Mouse (Mus musculus): ENCODE results near the gene Pgc.
A peak's percentile ranks its signal among the peaks of the same experiment; 100 is the strongest.

Pgc gene

GRCm38 (mm10) chr17:47750101-47750500 is 23.5 kb downstream of the Pgc start:
- DNase-seq (ENCODE audit: low spot score) = peak; percentile 18

GRCm38 (mm10) chr17:47751811-47752210 is 25.2 kb downstream of the Pgc start:
- no peak for DNase-seq (ENCODE audit: low spot score)

GRCm38 (mm10) chr17:47753130-47753775 is 26.6 kb downstream of the Pgc start:
- no peak for DNase-seq (ENCODE audit: low spot score)

- DNase-seq (ENCODE audit: low spot score) = peak; percentile 74
These were observed 27.6 kb downstream of the Pgc start for GRCm38 (mm10) chr17:47754246-47754645.

GRCm38 (mm10) chr17:47756366-47756765 is 29.7 kb downstream of the Pgc start:
- DNase-seq (ENCODE audit: low spot score) = no peak

GRCm38 (mm10) chr17:47757056-47757610 is 30.5 kb downstream of the Pgc start:
- no peak for DNase-seq (ENCODE audit: low spot score)

- DNase-seq (ENCODE audit: low spot score) = peak; percentile 60
These were observed 33.2 kb downstream of the Pgc start for GRCm38 (mm10) chr17:47759702-47760410.

- no peak for DNase-seq (ENCODE audit: low spot score)
These were observed 35.4 kb downstream of the Pgc start for GRCm38 (mm10) chr17:47762028-47762427.

- peak; percentile 82 for DNase-seq (ENCODE audit: low spot score)
These were observed 36.1 kb downstream of the Pgc start for GRCm38 (mm10) chr17:47762518-47763340.

- DNase-seq (ENCODE audit: low spot score) = peak; percentile 29
These were observed 39.3 kb downstream of the Pgc start for GRCm38 (mm10) chr17:47765986-47766385.

GRCm38 (mm10) chr17:47766407-47767043 is 39.9 kb downstream of the Pgc start:
- DNase-seq (ENCODE audit: low spot score) = no peak

- DNase-seq (ENCODE audit: low spot score) = no peak
These were observed 40.4 kb downstream of the Pgc start for GRCm38 (mm10) chr17:47767081-47767455.

- no peak for DNase-seq (ENCODE audit: low spot score)
These were observed 41.0 kb downstream of the Pgc start for GRCm38 (mm10) chr17:47767456-47768141.

- no peak for DNase-seq (ENCODE audit: low spot score)
These were observed 42.1 kb downstream of the Pgc start for GRCm38 (mm10) chr17:47768707-47769276.

- DNase-seq (ENCODE audit: low spot score) = no peak
These were observed 43.0 kb downstream of the Pgc start for GRCm38 (mm10) chr17:47769389-47770299.

GRCm38 (mm10) chr17:47773604-47774003 is 47.0 kb downstream of the Pgc start:
- peak; percentile 19 for DNase-seq (ENCODE audit: low spot score)

GRCm38 (mm10) chr17:47777141-47777540 is 50.5 kb downstream of the Pgc start:
- no peak for DNase-seq (ENCODE audit: low spot score)

GRCm38 (mm10) chr17:47780470-47780869 is 53.8 kb downstream of the Pgc start:
- DNase-seq (ENCODE audit: low spot score) = no peak

GRCm38 (mm10) chr17:47782486-47782885 is 55.8 kb downstream of the Pgc start:
- DNase-seq (ENCODE audit: low spot score) = no peak
